Comparison of ENCODE assay signal across 18 mouse cellular contexts in the genomic region with DNA sequence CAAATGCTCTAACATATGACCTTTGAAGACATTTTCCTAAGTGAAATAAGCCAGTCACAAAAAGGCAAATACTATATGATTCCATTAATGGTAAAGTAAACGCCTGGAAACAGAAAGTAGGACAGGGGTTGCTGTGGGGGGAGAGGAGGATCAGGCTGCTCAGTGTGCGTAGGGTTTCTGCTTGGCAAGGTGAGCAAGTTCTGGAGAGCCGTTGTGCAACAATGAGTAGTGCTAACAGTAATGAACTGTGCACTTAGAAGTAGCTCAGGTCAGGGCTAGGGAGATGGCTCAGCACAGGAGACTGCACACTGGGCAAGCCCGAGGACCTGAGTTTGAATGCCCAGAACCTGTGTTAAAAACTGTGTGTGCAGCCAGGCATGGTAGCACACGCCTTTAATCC.
"Had no signal": no experiment of that assay in that cellular context is flagged by ENCODE, and none has a peak within 500 bp of the region (broad histone marks: within the 10 kb centered on the region; RNA-seq: fewer than 3 reads in every experiment).

No protein-coding gene starts in this region.

- DNase-seq: kidney, adult 18-20 months; kidney, adult 9 months; kidney, postnatal 25 days; layer of hippocampus, adult 9-11 months; liver, embryonic 13.5 days; lung, embryonic 14.5 days; thymus, postnatal 25 days had no signal

- H3K27ac ChIP-seq: hindbrain, postnatal 0 days; layer of hippocampus, adult 2 months; limb, embryonic 10.5 days; limb, embryonic 13.5 days; liver, embryonic 13.5 days; midbrain, embryonic 10.5 days; midbrain, embryonic 13.5 days had no signal

- H3K36me3 ChIP-seq: limb, embryonic 10.5 days; limb, embryonic 13.5 days; liver, embryonic 13.5 days; midbrain, embryonic 10.5 days; midbrain, embryonic 13.5 days had no signal

- H3K27me3 ChIP-seq: limb, embryonic 13.5 days; midbrain, embryonic 13.5 days had no signal

- ATAC-seq: hindbrain, postnatal 0 days; inflammation-experienced regulatory T-cells, adult 6 months; intestine, embryonic 16.5 days; lung, postnatal 0 days; midbrain, embryonic 13.5 days; midbrain, embryonic 16.5 days had no signal

- H3K9me3 ChIP-seq: limb, embryonic 10.5 days; liver, embryonic 13.5 days; midbrain, embryonic 10.5 days; midbrain, embryonic 13.5 days had no signal

- H3K9ac ChIP-seq: limb, embryonic 13.5 days; liver, embryonic 13.5 days; lung, embryonic 14.5 days; midbrain, embryonic 13.5 days had no signal

- H3K4me2 ChIP-seq: limb, embryonic 13.5 days; liver, embryonic 13.5 days; lung, embryonic 14.5 days; midbrain, embryonic 13.5 days had no signal

- H3K4me3 ChIP-seq: layer of hippocampus, adult 2 months; limb, embryonic 10.5 days; limb, embryonic 13.5 days; liver, embryonic 13.5 days; megakaryocyte, embryonic 14.5 days; midbrain, embryonic 10.5 days; midbrain, embryonic 13.5 days had no signal

- H3K4me1 ChIP-seq: limb, embryonic 10.5 days; limb, embryonic 13.5 days; midbrain, embryonic 10.5 days; midbrain, embryonic 13.5 days had no signal
